Mouse (Mus musculus) kidney, embryonic 15.5 days (tissue): ENCODE results near the gene Arhgap24. TPM values are rescaled to one million over a fixed set of nuclear protein-coding genes. Genes with fewer than 3 reads are reported as not detected.
A peak's percentile ranks its signal among the peaks of the same experiment; 100 is the strongest.
"Not testable (repeated sequence)": the region's sequence is repeated elsewhere in the genome, so short reads cannot be mapped to it uniquely, and the experiment has no call there.

Experiments used
- ATAC-seq: fragments of 200-750 bp; cut with Nextera tagmentation; replicated peaks from 2 replicates; pipeline ENCODE4 v1.8.0; 2017; ENCODE audit warnings: moderate TSS enrichment; ENCODE audit not compliant: low FRiP score
- H3K27ac ChIP-seq: fragments of 300-500 bp; sonication (generic); 2 replicates; pipeline ENCODE4 v1.5.1; 2015; ENCODE audit warnings: mild to moderate bottlenecking, inconsistent platforms
- H3K27me3 ChIP-seq: fragments of 300-500 bp; sonication (generic); 2 replicates; pipeline ENCODE4 v1.6.1; 2015; ENCODE audit warnings: inconsistent platforms
- H3K36me3 ChIP-seq: fragments of 300-500 bp; sonication (generic); 2 replicates; pipeline ENCODE4 v1.6.1; 2015; ENCODE audit warnings: inconsistent platforms
- H3K4me1 ChIP-seq: fragments of 300-500 bp; sonication (generic); 2 replicates; pipeline ENCODE4 v1.6.1; 2015; ENCODE audit warnings: inconsistent platforms
- H3K4me2 ChIP-seq: fragments of 300-500 bp; sonication (generic); 2 replicates; pipeline ENCODE4 v1.6.1; 2015; ENCODE audit warnings: moderate library complexity, mild to moderate bottlenecking, inconsistent platforms
- H3K4me3 ChIP-seq: fragments of 300-500 bp; sonication (generic); replicated peaks from 2 replicates; pipeline ENCODE4 v1.5.1; 2015; ENCODE audit warnings: mild to moderate bottlenecking, inconsistent platforms
- H3K9ac ChIP-seq: fragments of 300-500 bp; sonication (generic); 2 replicates; pipeline ENCODE4 v1.6.1; 2015; ENCODE audit warnings: mild to moderate bottlenecking, inconsistent platforms
- H3K9me3 ChIP-seq: fragments of 300-500 bp; sonication (generic); replicated peaks from 2 replicates; pipeline ENCODE4 v1.6.1; 2016; ENCODE audit warnings: inconsistent platforms
- WGBS: fragments of 180-500 bp; shearing (Covaris S2); methylation state at CpG from one replicate; pipeline ENCODE4 v1.1.7; 2015; ENCODE audit warnings: mixed read lengths; 5-methylcytosine and 5-hydroxymethylcytosine counted together
- polyA plus RNA-seq: library from polyadenylated mRNA; unstranded; fragments of >200 nt; fragmentation: Nextera tagmentation; extraction: Ambion mirVana; gene quantifications from 2 replicates; pipeline ENCODE4 v1.2.1, GENCODE M21; 2015

Gene Arhgap24
- polyA plus RNA-seq, 1 experiment from 2014 or later: 71.3 TPM

DNA sequence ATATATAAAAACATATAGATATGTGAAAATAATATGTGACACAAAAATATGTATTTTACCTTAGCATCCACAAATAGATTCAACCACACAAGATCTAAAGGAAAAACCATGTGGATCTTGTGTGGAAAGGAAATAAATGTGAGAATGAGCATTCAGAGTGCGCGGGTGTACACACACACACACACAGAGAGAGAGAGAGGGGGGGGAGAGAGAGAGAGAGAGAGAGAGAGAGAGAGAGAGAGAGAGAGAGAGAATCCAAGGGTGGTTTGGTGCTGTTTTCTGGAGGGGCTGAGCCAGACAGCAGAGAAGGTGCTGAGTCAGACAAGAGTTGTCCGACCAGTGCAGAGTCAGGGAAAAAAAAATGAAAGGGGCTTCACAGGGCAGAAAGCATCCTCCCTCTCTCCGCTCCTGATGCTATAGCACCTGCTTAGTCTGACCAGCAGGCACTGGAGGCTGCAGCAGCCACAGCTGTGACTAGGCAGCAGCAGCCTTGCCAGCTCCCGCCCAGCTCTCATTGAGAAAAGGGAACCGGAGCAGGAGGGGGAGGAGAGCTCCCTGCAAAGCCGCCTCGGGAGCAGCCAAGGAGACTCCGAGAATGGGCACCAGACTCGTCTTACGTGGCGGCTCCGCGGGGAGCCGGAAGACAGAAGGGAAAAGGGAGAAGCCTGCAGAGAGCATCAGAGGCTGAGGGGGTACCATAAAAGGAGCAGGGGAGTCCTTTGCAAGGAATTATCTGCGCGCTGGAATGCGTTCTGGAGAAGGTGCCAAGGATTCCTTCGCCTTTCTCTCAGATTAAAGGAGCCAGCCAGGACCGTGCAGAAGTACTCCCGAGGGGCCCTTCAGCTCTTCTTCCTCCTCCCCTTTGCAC is 363.8 kb downstream of the Arhgap24 start:
- peak overlapping the region; percentile 50 for H3K4me3 ChIP-seq
- no peaks in the 10 kb centered on the region for H3K9me3 ChIP-seq
- H3K4me2 ChIP-seq: peak overlapping the region; percentile 76
- H3K9ac ChIP-seq: peak overlapping the region; percentile 33
- peak overlapping the region; percentile 95 for H3K27ac ChIP-seq
- ATAC-seq: peak; percentile 92
- H3K4me1 ChIP-seq: peaks cover 35% of the 10 kb centered on the region
- no peaks in the 10 kb centered on the region for H3K27me3 ChIP-seq
- under 1% methylated on average over 21 of the region's 21 CpGs for WGBS
- H3K36me3 ChIP-seq: no peaks in the 10 kb centered on the region

DNA sequence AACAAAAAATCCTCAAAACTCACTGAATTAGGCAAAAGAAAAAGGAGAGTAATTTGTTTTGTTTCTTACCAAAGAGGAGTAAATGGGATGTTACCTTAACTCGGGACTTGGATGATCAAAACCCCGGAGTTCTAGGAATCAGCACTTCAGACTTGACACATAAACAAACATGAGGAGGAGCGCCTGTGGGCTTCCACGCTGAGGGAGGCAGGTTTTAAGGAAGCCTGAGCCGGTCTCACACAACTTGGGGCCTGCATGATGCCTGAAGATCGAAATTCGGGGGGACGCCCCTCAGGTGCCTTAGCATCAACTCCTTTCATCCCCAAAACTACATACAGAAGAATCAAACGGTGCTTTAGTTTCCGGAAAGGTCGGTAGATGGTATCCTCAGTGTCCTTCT is 364.6 kb downstream of the Arhgap24 start:
- Histone ChIP-seq H3K36me3 (no peaks in the 10 kb centered on the region), H3K4me3 (peak overlapping the region; percentile 50), H3K4me2 (peak overlapping the region; percentile 76), H3K9me3 (no peaks in the 10 kb centered on the region), H3K27me3 (no peaks in the 10 kb centered on the region), H3K27ac (peak overlapping the region; percentile 95), H3K9ac (peak overlapping the region; percentile 33), H3K4me1 (peaks cover 31% of the 10 kb centered on the region)
- WGBS: 23% methylated on average over 11 of the region's 11 CpGs
- ATAC-seq: no peak

DNA sequence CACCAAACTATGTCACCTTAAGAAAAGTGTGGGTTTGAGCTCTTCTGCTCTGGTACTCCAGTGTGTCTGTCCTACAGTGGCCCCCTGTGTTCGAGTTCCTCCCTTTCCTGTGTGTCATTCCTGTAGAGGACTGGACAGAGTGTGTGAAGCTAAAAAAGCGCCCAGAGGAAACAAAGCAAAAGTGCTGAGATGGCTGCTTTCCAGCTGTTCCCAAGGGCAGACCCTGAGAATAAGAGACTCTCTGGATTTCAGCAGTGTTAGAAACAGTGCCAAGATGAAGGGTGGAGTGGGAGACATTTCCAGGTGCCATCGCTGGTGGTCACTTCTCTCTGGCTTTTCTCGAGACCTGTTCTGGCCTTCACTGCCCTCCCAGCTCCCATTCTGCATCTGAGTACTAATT is 366.7 kb downstream of the Arhgap24 start:
- Histone ChIP-seq H3K27me3 (no peaks in the 10 kb centered on the region), H3K4me3 (peak overlapping the region; percentile 50), H3K4me1 (peaks cover 36% of the 10 kb centered on the region), H3K36me3 (no peaks in the 10 kb centered on the region), H3K9ac (peak overlapping the region; percentile 36; the same call in 1 of the 2 replicates), H3K9me3 (no peaks in the 10 kb centered on the region), H3K4me2 (peak overlapping the region; percentile 76), H3K27ac (peak overlapping the region; percentile 77)
- no peak for ATAC-seq
- WGBS: 48% methylated on average over 4 of the region's 4 CpGs

DNA sequence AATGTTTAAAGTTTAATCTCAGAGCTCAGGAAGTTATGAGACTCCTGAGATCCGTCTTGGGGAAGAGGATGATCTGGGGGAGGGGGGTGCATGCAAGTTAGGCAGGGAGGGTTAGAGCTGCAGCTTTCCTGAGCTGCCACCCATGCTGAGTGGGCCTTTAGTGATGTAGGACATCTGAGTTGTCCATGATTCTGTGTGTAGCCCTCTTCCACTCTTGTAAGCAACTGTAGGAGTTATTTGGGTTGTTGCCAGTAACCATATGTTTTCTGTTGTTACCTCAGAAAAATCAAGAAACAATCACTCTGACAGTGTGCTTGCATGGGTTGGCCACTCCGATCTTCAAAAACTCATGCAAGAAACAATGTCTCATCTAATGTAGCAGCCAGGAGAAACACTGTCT is 370.6 kb downstream of the Arhgap24 start:
- no peak overlapping the region for H3K9ac ChIP-seq
- H3K9me3 ChIP-seq: no peaks in the 10 kb centered on the region
- no peaks in the 10 kb centered on the region for H3K36me3 ChIP-seq
- peaks cover 47% of the 10 kb centered on the region for H3K4me1 ChIP-seq
- H3K27me3 ChIP-seq: no peaks in the 10 kb centered on the region
- H3K4me3 ChIP-seq: no peak overlapping the region
- no peak for ATAC-seq
- H3K27ac ChIP-seq: 0 out of 2 replicates have a peak overlapping the region, but pooled peaks have one; percentile 41
- H3K4me2 ChIP-seq: no peak overlapping the region
- WGBS: 62% methylated on average over 2 of the region's 2 CpGs

DNA sequence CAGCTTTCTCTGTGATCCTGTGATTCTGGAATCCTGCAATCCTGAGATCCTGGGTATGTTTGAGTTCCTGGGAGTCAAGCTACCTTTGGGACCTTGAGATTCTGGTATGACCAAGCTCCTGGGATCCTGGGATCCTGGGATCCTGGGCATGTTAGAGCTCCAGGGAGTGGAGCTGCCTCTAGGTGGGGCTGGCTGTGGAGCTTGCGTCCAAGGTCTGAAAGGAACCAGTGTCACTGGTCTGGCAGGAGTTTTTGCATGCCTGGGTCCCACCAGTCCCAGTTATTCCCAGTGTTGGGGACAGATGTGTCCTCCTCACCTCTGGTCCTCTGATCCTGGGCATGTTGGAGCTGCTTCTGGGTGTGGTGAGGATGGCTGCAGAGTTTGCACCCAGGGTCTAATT is 372.6 kb downstream of the Arhgap24 start:
- no peak overlapping the region for H3K9ac ChIP-seq

DNA sequence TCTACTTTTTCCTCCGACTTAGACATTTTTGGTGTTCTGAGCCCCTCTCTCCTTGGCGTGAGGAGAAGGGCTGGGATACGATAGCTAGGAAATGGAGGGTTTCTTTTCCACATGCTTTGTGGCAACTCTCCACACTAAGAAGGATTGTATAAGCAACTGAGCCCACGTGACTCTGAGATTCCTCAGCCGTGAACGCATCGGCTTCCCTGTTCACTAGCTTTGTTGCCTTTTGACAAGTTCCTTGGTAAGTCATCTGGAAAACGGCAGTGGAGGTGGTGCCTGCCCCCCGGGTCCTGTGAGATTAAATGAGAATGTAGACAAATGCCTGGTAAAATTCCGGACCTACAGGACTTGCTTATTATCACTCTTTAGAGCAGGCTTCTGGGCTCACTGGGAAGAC is 374.6 kb downstream of the Arhgap24 start:
- Histone ChIP-seq H3K9ac (no peak overlapping the region), H3K27ac (peak overlapping the region; percentile 69), H3K4me2 (peak overlapping the region; percentile 20; the same call in 1 of the 2 replicates), H3K4me1 (peaks cover 39% of the 10 kb centered on the region), H3K27me3 (no peaks in the 10 kb centered on the region), H3K4me3 (no peak overlapping the region), H3K36me3 (peaks cover 8% of the 10 kb centered on the region; the same call in 1 of the 2 replicates), H3K9me3 (no peaks in the 10 kb centered on the region)
- peak; percentile 83 for ATAC-seq
- WGBS: 36% methylated on average over 10 of the region's 10 CpGs

More for the DNA sequence above, 372.6 kb downstream of the Arhgap24 start:
- peak overlapping the region; percentile 61 for H3K27ac ChIP-seq
- no peak overlapping the region for H3K4me3 ChIP-seq
- 78% methylated on average over 1 of the region's 1 CpGs for WGBS
- H3K9me3 ChIP-seq: no peaks in the 10 kb centered on the region
- H3K4me2 ChIP-seq: no peak overlapping the region
- H3K4me1 ChIP-seq: peaks cover 36% of the 10 kb centered on the region
- no peak for ATAC-seq
- H3K27me3 ChIP-seq: no peaks in the 10 kb centered on the region
- H3K36me3 ChIP-seq: no peaks in the 10 kb centered on the region

DNA sequence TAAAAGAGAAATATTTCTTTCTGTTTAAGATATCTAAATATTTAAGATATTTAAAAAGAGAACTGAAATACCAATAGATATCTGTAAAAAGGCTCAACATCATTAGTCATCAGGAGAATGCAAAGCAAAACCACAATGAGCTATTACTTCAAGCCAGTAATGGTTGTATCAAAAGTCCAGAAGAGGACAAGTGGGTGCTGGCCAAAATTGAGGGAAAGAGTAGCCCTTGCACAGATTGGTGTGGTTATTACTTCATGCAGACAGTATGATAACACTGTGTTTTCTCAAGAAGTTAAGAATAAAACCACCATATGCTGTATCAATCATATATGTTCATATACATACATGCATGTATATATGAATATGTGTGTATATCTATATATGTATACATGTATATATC is 376.9 kb downstream of the Arhgap24 start:
- Histone ChIP-seq H3K4me2 (no peak overlapping the region), H3K27ac (no peak overlapping the region), H3K9ac (no peak overlapping the region), H3K27me3 (no peaks in the 10 kb centered on the region), H3K4me1 (peaks cover 33% of the 10 kb centered on the region), H3K9me3 (no peaks in the 10 kb centered on the region), H3K4me3 (no peak overlapping the region), H3K36me3 (peaks cover 22% of the 10 kb centered on the region)
- no peak for ATAC-seq

DNA sequence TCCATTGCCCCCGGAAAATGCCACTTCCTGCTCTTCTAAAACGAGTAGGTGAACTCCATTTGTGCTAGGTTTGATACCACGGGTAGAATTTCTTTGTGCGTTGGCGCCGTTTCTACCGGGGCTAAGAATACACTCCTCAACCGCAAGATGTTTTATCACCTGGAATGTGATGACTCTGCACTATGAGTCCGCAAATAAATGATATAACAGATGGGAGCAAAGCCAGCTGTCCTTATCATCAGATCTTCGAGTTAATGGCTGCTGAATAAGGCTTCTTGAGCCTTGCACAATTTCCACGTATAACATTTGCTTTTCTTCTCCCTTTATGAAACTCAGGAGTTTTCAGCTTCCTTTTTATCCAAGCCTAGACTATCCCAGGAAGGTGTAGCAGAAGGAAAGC is 378.6 kb downstream of the Arhgap24 start:
- Histone ChIP-seq H3K36me3 (peaks cover 26% of the 10 kb centered on the region), H3K27ac (no peak overlapping the region), H3K4me1 (peaks cover 23% of the 10 kb centered on the region), H3K4me3 (no peak overlapping the region), H3K27me3 (no peaks in the 10 kb centered on the region), H3K9me3 (no peaks in the 10 kb centered on the region), H3K4me2 (no peak overlapping the region), H3K9ac (no peak overlapping the region)
- no peak for ATAC-seq
- 65% methylated on average over 11 of the region's 11 CpGs for WGBS

DNA sequence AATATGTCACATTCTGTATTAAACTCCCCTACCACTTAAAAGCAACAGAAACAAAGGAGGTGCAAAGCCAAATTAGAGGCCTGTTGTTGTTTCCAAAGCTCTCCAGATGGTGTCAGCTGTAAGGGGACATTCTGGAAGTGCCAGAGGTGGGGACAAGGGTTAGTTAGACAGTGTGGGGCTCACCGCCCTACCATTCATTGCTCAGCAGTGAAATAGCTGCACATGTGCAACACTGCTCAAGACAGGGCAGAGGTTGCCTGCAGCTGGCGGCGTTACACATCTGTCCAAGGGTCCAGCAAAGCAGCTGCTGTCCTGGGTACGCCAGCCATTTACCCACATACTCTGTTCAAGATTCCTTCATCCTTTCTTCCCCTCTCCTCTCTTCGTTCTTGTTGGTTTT is 387.0 kb downstream of the Arhgap24 start:
- no peaks in the 10 kb centered on the region for H3K27me3 ChIP-seq
- no peaks in the 10 kb centered on the region for H3K9me3 ChIP-seq
- H3K4me3 ChIP-seq: no peak overlapping the region
- no peak overlapping the region for H3K9ac ChIP-seq
- peaks cover 13% of the 10 kb centered on the region for H3K36me3 ChIP-seq
- WGBS: 52% methylated on average over 5 of the region's 5 CpGs
- no peak overlapping the region for H3K4me2 ChIP-seq
- ATAC-seq: no peak
- H3K27ac ChIP-seq: no peak overlapping the region
- H3K4me1 ChIP-seq: peaks cover 20% of the 10 kb centered on the region; the same call in 1 of the 2 replicates

DNA sequence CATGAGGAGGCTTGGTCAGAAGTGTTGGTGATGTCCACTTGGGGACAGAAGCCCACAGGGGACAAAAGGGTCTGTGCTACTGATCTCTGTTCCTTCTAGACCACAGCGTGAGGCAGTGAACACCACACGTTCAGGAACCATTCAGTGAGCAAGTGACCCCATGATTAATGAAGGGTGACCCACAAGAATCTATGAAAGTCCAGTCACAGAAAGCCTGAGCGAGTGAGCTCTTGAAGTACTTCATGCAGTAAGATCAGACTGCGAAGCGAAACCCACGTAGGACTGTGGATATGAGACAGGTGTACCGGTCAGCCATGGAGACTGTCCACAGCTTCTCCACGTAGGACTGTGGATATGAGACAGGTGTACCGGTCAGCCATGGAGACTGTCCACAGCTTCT is 391.8 kb downstream of the Arhgap24 start:
- H3K9me3 ChIP-seq, ATAC-seq: not testable (repeated sequence)
- WGBS: 66% methylated on average over 9 of the region's 9 CpGs

DNA sequence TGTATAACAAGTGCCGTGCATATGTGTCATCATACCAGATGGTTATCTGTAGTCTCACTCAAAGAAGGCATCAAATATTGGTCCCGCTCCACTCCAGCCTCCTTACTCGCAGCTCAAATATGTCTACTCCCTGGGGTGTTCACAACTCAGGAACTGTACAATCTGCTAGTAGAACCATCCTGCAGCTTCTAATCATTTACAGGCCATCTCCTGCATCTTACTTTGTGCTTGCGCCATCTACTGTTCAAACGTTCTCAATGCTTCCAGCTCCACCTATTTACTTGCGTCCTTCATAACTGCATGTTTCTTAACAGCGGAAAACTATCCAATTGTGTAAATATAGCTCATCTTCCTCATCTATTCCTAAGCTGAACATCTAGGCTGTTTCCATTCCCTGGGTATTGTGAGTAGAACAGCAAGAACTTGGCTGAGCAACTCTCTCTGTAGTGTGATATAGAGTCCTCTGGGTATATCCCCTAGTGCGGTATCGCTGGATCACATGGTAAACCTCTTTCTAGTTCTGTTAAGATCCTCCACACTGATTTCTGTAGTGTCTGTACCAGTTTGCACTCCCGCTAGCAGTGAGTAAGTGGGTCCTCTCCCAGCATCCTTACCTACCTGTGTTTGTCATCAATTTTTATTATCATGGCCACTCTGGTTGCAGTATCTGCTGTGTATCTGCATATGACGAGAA is 393.6 kb downstream of the Arhgap24 start:
- Histone ChIP-seq H3K9ac (no peak overlapping the region), H3K4me3 (no peak overlapping the region), H3K4me1 (peaks cover 23% of the 10 kb centered on the region), H3K36me3 (peaks cover 32% of the 10 kb centered on the region), H3K27me3 (no peaks in the 10 kb centered on the region), H3K9me3 (no peaks in the 10 kb centered on the region), H3K4me2 (no peak overlapping the region), H3K27ac (no peak overlapping the region)
- peak; percentile 65 for ATAC-seq
- WGBS: 46% methylated on average over 11 of the region's 11 CpGs

More for the DNA sequence above, 391.8 kb downstream of the Arhgap24 start:
- H3K27ac ChIP-seq, H3K9ac ChIP-seq, H3K4me3 ChIP-seq, H3K4me2 ChIP-seq, H3K27me3 ChIP-seq: not testable (repeated sequence)
- Histone ChIP-seq H3K4me1 (peaks cover 26% of the 10 kb centered on the region), H3K36me3 (peaks cover 16% of the 10 kb centered on the region)

DNA sequence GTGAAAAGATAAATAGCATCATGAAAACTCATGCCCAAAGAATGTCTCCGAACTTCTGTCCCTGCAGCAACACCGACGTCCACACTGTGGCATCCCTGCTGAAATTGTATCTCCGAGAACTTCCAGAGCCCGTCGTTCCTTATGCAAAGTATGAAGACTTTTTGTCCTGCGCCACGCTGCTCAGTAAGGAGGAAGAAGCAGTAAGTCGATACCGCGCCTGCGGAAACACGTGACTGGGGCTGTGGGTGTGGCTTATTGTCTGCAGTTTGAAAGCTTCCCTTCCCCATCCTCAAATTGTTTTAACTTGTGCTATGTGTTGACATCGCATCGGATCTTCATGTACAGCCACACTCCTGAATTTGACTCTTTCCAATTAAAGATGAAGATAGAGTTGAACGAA is 394.4 kb downstream of the Arhgap24 start:
- no peak overlapping the region for H3K4me2 ChIP-seq
- WGBS: 76% methylated on average over 16 of the region's 16 CpGs
- H3K27ac ChIP-seq: no peak overlapping the region
- peaks cover 22% of the 10 kb centered on the region for H3K4me1 ChIP-seq
- H3K27me3 ChIP-seq: no peaks in the 10 kb centered on the region
- ATAC-seq: no peak
- no peak overlapping the region for H3K4me3 ChIP-seq
- no peaks in the 10 kb centered on the region for H3K9me3 ChIP-seq
- H3K9ac ChIP-seq: no peak overlapping the region
- H3K36me3 ChIP-seq: peaks cover 37% of the 10 kb centered on the region
